Mouse (Mus musculus): ENCODE measurements around the gene Olfr1461. TPM values are rescaled to one million over a fixed set of nuclear protein-coding genes. Genes with fewer than 3 reads are reported as not detected.

Olfr1461 gene
- not detected in 2 replicates for polyA plus RNA-seq (2015; fragmentation: Nextera tagmentation; extraction: Ambion mirVana)

DNA sequence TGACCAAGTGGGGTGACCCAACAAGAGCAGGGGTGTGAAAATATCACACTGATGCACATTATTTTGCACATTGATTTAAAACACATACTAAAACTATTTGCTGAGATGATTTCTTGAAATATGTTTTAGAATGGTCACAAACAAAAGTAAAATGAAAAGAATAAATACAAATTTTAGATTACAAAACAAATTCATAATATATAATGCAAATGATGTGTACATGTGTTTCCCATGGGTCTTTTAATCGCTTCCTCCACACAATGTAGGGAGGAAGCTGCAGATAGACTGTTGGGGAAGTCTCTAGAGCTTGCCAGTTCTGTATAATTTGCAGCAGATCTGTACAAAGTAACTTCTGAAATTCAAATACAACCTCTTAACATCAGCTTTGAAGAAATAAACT is at the start of gene Olfr1461:
Olfr1461 (plus strand) TSS at position 301 of the 400 bp plus-strand sequence.
- no peak within 1 kb of the TSS for H3K4me3 ChIP-seq (replicated peaks)
- no peak within 1 kb of the TSS for H3K27ac ChIP-seq (replicated peaks)
- H3K9ac ChIP-seq (replicated peaks) = no peak within 1 kb of the TSS
- H3K4me1 ChIP-seq = no peaks in the 10 kb centered on the region
- ATAC-seq (ENCODE audit: low FRiP score) = no peak
- no peak within 1 kb of the TSS for H3K4me2 ChIP-seq
- WGBS = 78% methylated on average over 1 of the region's 1 CpGs
- no peaks in the 10 kb centered on the region for H3K9me3 ChIP-seq (replicated peaks)
- H3K27me3 ChIP-seq (replicated peaks) = no peaks in the 10 kb centered on the region
- no peaks in the 10 kb centered on the region for H3K36me3 ChIP-seq

DNA sequence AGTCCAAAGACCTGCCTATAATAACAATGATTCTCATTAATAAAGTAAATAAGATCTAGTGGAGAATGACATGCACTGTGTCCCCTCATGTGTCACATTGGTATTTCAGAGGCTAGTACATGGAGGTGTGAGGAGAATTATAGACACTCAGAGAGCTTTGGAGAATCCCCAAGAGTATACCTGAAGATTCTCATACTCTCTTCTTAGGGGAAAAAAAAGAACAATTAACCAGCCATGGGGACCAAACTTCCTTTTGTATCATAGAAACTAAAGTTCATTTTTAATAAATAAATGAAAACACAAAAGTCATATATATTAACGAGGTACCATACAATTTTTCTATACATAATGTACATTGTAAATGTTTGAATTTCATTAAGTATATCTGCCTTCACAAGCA is 13.4 kb upstream of the Olfr1461 start, which contains the start of gene Olfr1459:
Olfr1459 (minus strand) TSS at position 101 of the 400 bp plus-strand sequence.
- Histone ChIP-seq H3K9me3 (replicated peaks) (0 out of 2 replicates have a peak, but pooled peaks cover 11% of the 10 kb centered on the region), H3K9ac (replicated peaks) (no peak within 1 kb of the TSS)

DNA sequence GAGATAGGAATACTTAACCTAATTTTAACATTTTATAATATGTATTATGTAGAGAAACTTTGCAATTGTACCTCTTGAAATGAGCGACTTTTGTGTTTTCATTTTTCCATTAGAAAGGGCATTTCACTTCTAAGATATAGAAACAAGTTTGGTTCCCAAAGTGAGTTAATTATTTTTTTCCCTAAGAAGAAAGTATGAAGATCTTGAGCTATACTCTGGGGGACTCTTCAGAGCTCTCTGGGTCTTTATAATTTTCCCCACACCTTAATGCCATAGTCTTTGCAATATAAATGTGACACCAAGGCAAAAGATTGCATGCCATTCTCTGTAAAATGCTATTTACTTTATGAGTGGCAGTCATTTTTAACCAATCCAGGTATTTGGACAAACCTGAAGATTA is 22.6 kb downstream of the Olfr1461 start, which contains the start of gene Olfr1462:
Olfr1462 (plus strand) TSS at position 301 of the 400 bp plus-strand sequence.
- Histone ChIP-seq H3K27me3 (replicated peaks) (no peaks in the 10 kb centered on the region), H3K4me2 (no peak within 1 kb of the TSS), H3K9me3 (replicated peaks) (no peaks in the 10 kb centered on the region), H3K36me3 (no peaks in the 10 kb centered on the region), H3K27ac (replicated peaks) (no peak within 1 kb of the TSS), H3K4me1 (no peaks in the 10 kb centered on the region), H3K4me3 (replicated peaks) (no peak within 1 kb of the TSS), H3K9ac (replicated peaks) (no peak within 1 kb of the TSS)
- 93% methylated on average over 1 of the region's 1 CpGs for WGBS
- no peak for ATAC-seq (ENCODE audit: low FRiP score)

More for the DNA sequence above, 13.4 kb upstream of the Olfr1461 start, which contains the start of gene Olfr1459:
- Histone ChIP-seq H3K4me1 (no peaks in the 10 kb centered on the region), H3K4me2 (no peak within 1 kb of the TSS), H3K36me3 (no peaks in the 10 kb centered on the region), H3K27ac (replicated peaks) (no peak within 1 kb of the TSS), H3K27me3 (replicated peaks) (no peaks in the 10 kb centered on the region), H3K4me3 (replicated peaks) (no peak within 1 kb of the TSS)
- ATAC-seq (ENCODE audit: low FRiP score) = no peak
- WGBS = 82% methylated on average over 1 of the region's 1 CpGs

Other genes with a start within 250 kb of the Olfr1461 start
- gene Olfr1448, start 238.6 kb upstream of the Olfr1461 start, polyA plus RNA-seq (2015; fragmentation: Nextera tagmentation; extraction: Ambion mirVana) = not detected in 2 replicates
- gene Olfr1449, start 232.2 kb upstream of the Olfr1461 start, polyA plus RNA-seq (2015; fragmentation: Nextera tagmentation; extraction: Ambion mirVana) = not detected in 2 replicates
- gene Olfr1450, start 212.7 kb upstream of the Olfr1461 start, polyA plus RNA-seq (2015; fragmentation: Nextera tagmentation; extraction: Ambion mirVana) = not detected in 2 replicates
- gene Olfr1451, start 168.0 kb upstream of the Olfr1461 start, polyA plus RNA-seq (2015; fragmentation: Nextera tagmentation; extraction: Ambion mirVana) = not detected in 2 replicates
- not detected in 2 replicates for gene Olfr1453, start 134.7 kb upstream of the Olfr1461 start, polyA plus RNA-seq (2015; fragmentation: Nextera tagmentation; extraction: Ambion mirVana)
- not detected in 2 replicates for gene Olfr1454, start 102.4 kb upstream of the Olfr1461 start, polyA plus RNA-seq (2015; fragmentation: Nextera tagmentation; extraction: Ambion mirVana)
- gene Olfr1457, start 65.1 kb upstream of the Olfr1461 start, polyA plus RNA-seq (2015; fragmentation: Nextera tagmentation; extraction: Ambion mirVana) = not detected in 2 replicates
- not detected in 2 replicates for gene Olfr1458, start 56.2 kb upstream of the Olfr1461 start, polyA plus RNA-seq (2015; fragmentation: Nextera tagmentation; extraction: Ambion mirVana)
- gene Olfr1459, start 13.5 kb upstream of the Olfr1461 start, polyA plus RNA-seq (2015; fragmentation: Nextera tagmentation; extraction: Ambion mirVana) = 0.03 TPM in 1 of 2 replicates, not detected in the other
- not detected in 2 replicates for gene Olfr1462, start 22.7 kb downstream of the Olfr1461 start, polyA plus RNA-seq (2015; fragmentation: Nextera tagmentation; extraction: Ambion mirVana)
- gene Olfr1463, start 68.3 kb downstream of the Olfr1461 start, polyA plus RNA-seq (2015; fragmentation: Nextera tagmentation; extraction: Ambion mirVana) = not detected in 2 replicates
- gene Olfr1465, start 152.5 kb downstream of the Olfr1461 start, polyA plus RNA-seq (2015; fragmentation: Nextera tagmentation; extraction: Ambion mirVana) = not detected in 2 replicates
- not detected in 2 replicates for gene Olfr1466, start 175.9 kb downstream of the Olfr1461 start, polyA plus RNA-seq (2015; fragmentation: Nextera tagmentation; extraction: Ambion mirVana)
- not detected in 2 replicates for gene Olfr1467, start 199.2 kb downstream of the Olfr1461 start, polyA plus RNA-seq (2015; fragmentation: Nextera tagmentation; extraction: Ambion mirVana)
- not detected in 2 replicates for gene Olfr1469, start 244.8 kb downstream of the Olfr1461 start, polyA plus RNA-seq (2015; fragmentation: Nextera tagmentation; extraction: Ambion mirVana)